ENCODE assay signal across 19 mouse cellular contexts in genomic region chr1:128424928-128425327, GRCm38 (mm10).
"Had no signal": no experiment of that assay in that cellular context is flagged by ENCODE, and none has a peak within 500 bp of the region (broad histone marks: within the 10 kb centered on the region; RNA-seq: fewer than 3 reads in every experiment).

No protein-coding gene starts in this region.

- ATAC-seq: hindbrain, embryonic 16.5 days; hindbrain, postnatal 0 days; inflammation-experienced regulatory T-cells, adult 6 months; intestine, embryonic 15.5 days; intestine, embryonic 16.5 days; intestine, postnatal 0 days had no signal

- H3K27me3 ChIP-seq: heart, embryonic 12.5 days; heart, embryonic 13.5 days; heart, embryonic 15.5 days; hindbrain, embryonic 12.5 days; hindbrain, embryonic 13.5 days; hindbrain, embryonic 15.5 days; intestine, embryonic 15.5 days; kidney, embryonic 15.5 days had no signal

- H3K9ac ChIP-seq: heart, embryonic 12.5 days; heart, embryonic 13.5 days; heart, embryonic 15.5 days; hindbrain, embryonic 12.5 days; hindbrain, embryonic 13.5 days; hindbrain, embryonic 14.5 days; hindbrain, embryonic 15.5 days; intestine, embryonic 15.5 days; kidney, embryonic 15.5 days had no signal

- H3K4me1 ChIP-seq: heart, embryonic 10.5 days; heart, embryonic 12.5 days; heart, embryonic 13.5 days; heart, embryonic 15.5 days; hindbrain, embryonic 10.5 days; hindbrain, embryonic 12.5 days; hindbrain, embryonic 13.5 days; hindbrain, embryonic 15.5 days; intestine, embryonic 15.5 days; kidney, embryonic 15.5 days had no signal

- H3K36me3 ChIP-seq: heart, embryonic 10.5 days; heart, embryonic 12.5 days; heart, embryonic 13.5 days; heart, embryonic 15.5 days; hindbrain, embryonic 10.5 days; hindbrain, embryonic 12.5 days; hindbrain, embryonic 13.5 days; hindbrain, embryonic 15.5 days; intestine, embryonic 15.5 days; kidney, embryonic 15.5 days had no signal

- H3K4me2 ChIP-seq: heart, embryonic 11.5 days; heart, embryonic 12.5 days; heart, embryonic 13.5 days; heart, embryonic 15.5 days; hindbrain, embryonic 12.5 days; hindbrain, embryonic 13.5 days; hindbrain, embryonic 14.5 days; hindbrain, embryonic 15.5 days; intestine, embryonic 15.5 days; kidney, embryonic 15.5 days had no signal

- H3K4me3 ChIP-seq: heart, embryonic 10.5 days; heart, embryonic 12.5 days; heart, embryonic 13.5 days; heart, embryonic 15.5 days; hindbrain, embryonic 10.5 days; hindbrain, embryonic 12.5 days; hindbrain, embryonic 13.5 days; hindbrain, embryonic 15.5 days; intestine, embryonic 15.5 days; kidney, embryonic 15.5 days; layer of hippocampus, adult 2 months had no signal

- H3K9me3 ChIP-seq: heart, embryonic 10.5 days; heart, embryonic 12.5 days; heart, embryonic 13.5 days; heart, embryonic 15.5 days; hindbrain, embryonic 10.5 days; hindbrain, embryonic 12.5 days; hindbrain, embryonic 13.5 days; hindbrain, embryonic 15.5 days; intestine, embryonic 15.5 days; kidney, embryonic 15.5 days had no signal

- H3K27ac ChIP-seq: heart, embryonic 10.5 days; heart, embryonic 13.5 days; heart, embryonic 15.5 days; hindbrain, embryonic 10.5 days; hindbrain, embryonic 12.5 days; hindbrain, embryonic 13.5 days; hindbrain, embryonic 14.5 days; hindbrain, embryonic 15.5 days; hindbrain, postnatal 0 days; intestine, embryonic 15.5 days; kidney, embryonic 15.5 days; kidney, postnatal 0 days; layer of hippocampus, adult 2 months had no signal
